Mouse (Mus musculus) A20 (cell line): ENCODE measurements around the gene Fbxo44.

Source experiments
- DNase-seq: peaks from one replicate; pipeline ENCODE4 v3.0.0-alpha.2; 2011; ENCODE audit warnings: low read depth, low spot score

Fbxo44 gene

GRCm38 (mm10) chr4:148166431-148166830, 6.1 kb upstream of the Fbxo44 start:
- no peak for DNase-seq

GRCm38 (mm10) chr4:148165551-148165950, 5.3 kb upstream of the Fbxo44 start:
- DNase-seq, result no peak

- no peak for DNase-seq
Measured at GRCm38 (mm10) chr4:148164461-148164860, 4.2 kb upstream of the Fbxo44 start.

- DNase-seq, result peak; percentile 87
Measured at GRCm38 (mm10) chr4:148164002-148164439, 3.7 kb upstream of the Fbxo44 start.

- DNase-seq, result peak; percentile 97
Measured at GRCm38 (mm10) chr4:148159544-148160435, 492 bp downstream of the Fbxo44 start.

- peak; percentile 43 for DNase-seq
Measured at GRCm38 (mm10) chr4:148158436-148159348, 1.6 kb downstream of the Fbxo44 start.

- peak; percentile 55 for DNase-seq
Measured at GRCm38 (mm10) chr4:148154982-148155381, 5.3 kb downstream of the Fbxo44 start.

GRCm38 (mm10) chr4:148154006-148154405, 6.3 kb downstream of the Fbxo44 start:
- no peak for DNase-seq

- no peak for DNase-seq
Measured at GRCm38 (mm10) chr4:148152547-148152946, 7.7 kb downstream of the Fbxo44 start.

GRCm38 (mm10) chr4:148151267-148152168, 8.8 kb downstream of the Fbxo44 start, which contains the start of gene Fbxo6:
Fbxo6 (minus strand) TSS chr4:148152140.
- DNase-seq, result peak; percentile 93

GRCm38 (mm10) chr4:148150953-148151266, 9.4 kb downstream of the Fbxo44 start:
- DNase-seq, result no peak

- DNase-seq, result no peak
Measured at GRCm38 (mm10) chr4:148150242-148150641, 10.0 kb downstream of the Fbxo44 start.

- no peak for DNase-seq
Measured at GRCm38 (mm10) chr4:148149540-148149939, 10.7 kb downstream of the Fbxo44 start.

- DNase-seq, result no peak
Measured at GRCm38 (mm10) chr4:148147714-148148113, 12.6 kb downstream of the Fbxo44 start.

GRCm38 (mm10) chr4:148143721-148144120, 16.6 kb downstream of the Fbxo44 start:
- DNase-seq, result no peak

GRCm38 (mm10) chr4:148140098-148141011, 19.9 kb downstream of the Fbxo44 start:
- DNase-seq, result peak; percentile 98

GRCm38 (mm10) chr4:148139767-148140097, 20.6 kb downstream of the Fbxo44 start:
- no peak for DNase-seq

GRCm38 (mm10) chr4:148137503-148137902, 22.8 kb downstream of the Fbxo44 start:
- DNase-seq, result no peak

GRCm38 (mm10) chr4:148134988-148135387, 25.3 kb downstream of the Fbxo44 start:
- DNase-seq, result no peak

- no peak for DNase-seq
Measured at GRCm38 (mm10) chr4:148131497-148132081, 28.7 kb downstream of the Fbxo44 start.
